Mouse (Mus musculus): ENCODE data around the gene Cadm1.

DNA sequence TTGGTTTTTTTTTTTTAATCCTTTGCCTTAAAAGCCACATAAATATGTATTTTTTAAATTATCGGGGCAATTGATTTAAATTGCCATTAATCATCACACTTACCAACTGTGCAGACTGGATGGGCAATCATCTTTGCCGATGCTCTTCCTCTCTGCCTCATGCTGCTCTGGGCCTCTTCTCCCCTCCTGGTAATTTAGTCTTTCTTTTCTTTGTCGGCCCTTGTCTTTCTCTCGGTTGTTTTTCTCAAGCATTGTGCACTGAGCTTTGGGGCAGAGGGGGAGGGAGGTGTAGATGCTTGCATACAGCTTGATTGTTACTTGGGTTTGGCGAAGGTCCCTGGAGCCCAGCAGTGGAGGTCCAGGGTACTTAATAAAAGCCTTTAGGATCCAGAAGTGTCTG lies 318.8 kb downstream of the Cadm1 start:
- TF ChIP-seq POLR2A (IDR thresholded peaks at IDR 0.05; ENCODE audit: borderline replicate concordance, control insufficient read depth, low read depth, low read length) = no peak
- TF ChIP-seq CTCF (IDR thresholded peaks at IDR 0.05; ENCODE audit: control insufficient read depth, insufficient read depth, low read length) = no peak
